Mouse (Mus musculus) Patski (cell line): ENCODE data around the gene Cers5. TPM values are rescaled to one million over a fixed set of nuclear protein-coding genes. Genes with fewer than 3 reads are reported as not detected.
A peak's percentile ranks its signal among the peaks of the same experiment; 100 is the strongest.
"Not testable (repeated sequence)": the region's sequence is repeated elsewhere in the genome, so short reads cannot be mapped to it uniquely, and the experiment has no call there.

Experiments used
- ATAC-seq: fragments of 100-300 bp; one replicate; pipeline ENCODE4 v1.8.0; 2021
- CTCF ChIA-PET: fragments of 350-600 bp; sonication (Branson Sonifier 250); formaldehyde crosslinking; loops from one replicate; lab custom pipeline; 2022; ENCODE audit warnings: inconsistent platforms; lab: Charles Lee
- POLR2A ChIA-PET: fragments of 350-600 bp; sonication (Branson Sonifier 250); formaldehyde crosslinking; loops from one replicate; lab custom pipeline; 2022; ENCODE audit warnings: antibody characterized with exemption, inconsistent platforms; lab: Charles Lee
- DNase-seq: peaks from one replicate; pipeline ENCODE4 v3.0.0-alpha.2; 2011; ENCODE audit warnings: low read depth, low spot score
- H3K27me3 ChIP-seq: fragments of 371-371 bp; one replicate; pipeline ENCODE4 v1.5.1; 2021
- CTCF ChIP-seq: fragments of 100-300 bp; IDR thresholded peaks from one replicate; pipeline ENCODE4 v1.5.1; 2021
- in situ Hi-C: fragments of 300-500 bp; cut with MboI; formaldehyde crosslinking; loops from 3 replicates; pipeline ENCODE4 v1.11.1; 2018; ENCODE audit warnings: low pct_unique_long_range_greater_than_20kb, mixed read lengths
- polyA plus RNA-seq: library from polyadenylated mRNA; unstranded; gene quantifications from one replicate; pipeline ENCODE4 v1.2.3, GENCODE M21; 2021

Cers5 gene
- polyA plus RNA-seq, 1 experiment from 2014 or later, result 83.3 TPM

- CTCF ChIA-PET, result interaction anchor here (1.2 to 1.3 kb wide), 3 partner anchors 11 to 22 kb away, joined by 3 to 4 read pairs (median 3); partner anchors contain the start of gene Cox14
- POLR2A ChIA-PET, result interaction anchor here (1.1 kb wide), 1 partner anchor 35 kb away, joined by 3 read pairs; no protein-coding TSS in a partner anchor
- in situ Hi-C loops, result no loop called here
- ATAC-seq (no peak), DNase-seq (no peak)
- no peaks in the 10 kb centered on the region for H3K27me3 ChIP-seq
- TF ChIP-seq CTCF, result no peak
These were observed 68.5 kb downstream of the Cers5 start for GRCm38 (mm10) chr15:99704041-99704681.

GRCm38 (mm10) chr15:99703676-99704040 is 69.0 kb downstream of the Cers5 start:
- no peaks in the 10 kb centered on the region for H3K27me3 ChIP-seq
- no peak for TF ChIP-seq CTCF
- ChIA-PET POLR2A (interaction anchor here (1.1 kb wide), 1 partner anchor 36 kb away, joined by 3 read pairs; no protein-coding TSS in a partner anchor), CTCF (interaction anchor here (1.2 to 1.3 kb wide), 2 partner anchors 20 to 22 kb away, joined by 3 to 4 read pairs; partner anchors contain the start of gene Cox14)
- ATAC-seq (no peak), DNase-seq (no peak)
- in situ Hi-C loops, result no loop called here

- TF ChIP-seq CTCF, result no peak
- ChIA-PET POLR2A (interaction anchor here (1.1 kb wide), 1 partner anchor 39 kb away, joined by 3 read pairs; no protein-coding TSS in a partner anchor), CTCF (interaction anchor here (0.9 to 1.1 kb wide), 2 partner anchors 8 to 21 kb away, joined by 3 read pairs; no protein-coding TSS in a partner anchor)
- DNase-seq (no peak), ATAC-seq (no peak)
- in situ Hi-C loops, result no loop called here
- H3K27me3 ChIP-seq, result no peaks in the 10 kb centered on the region
These were observed 69.6 kb downstream of the Cers5 start for GRCm38 (mm10) chr15:99703104-99703503.

- TF ChIP-seq CTCF, result no peak
- no peaks in the 10 kb centered on the region for H3K27me3 ChIP-seq
- in situ Hi-C loops, result no loop called here
- ChIA-PET CTCF (interaction anchor here (0.9 to 1.1 kb wide), 2 partner anchors 9 to 22 kb away, joined by 3 read pairs; no protein-coding TSS in a partner anchor), POLR2A (interaction anchor here (1.1 kb wide), 1 partner anchor 38 kb away, joined by 3 read pairs; no protein-coding TSS in a partner anchor)
- ATAC-seq (peak; percentile 63), DNase-seq (peak; percentile 68)
These were observed 70.4 kb downstream of the Cers5 start, which contains the start of gene Smarcd1 for GRCm38 (mm10) chr15:99701999-99702900. Smarcd1 (plus strand) TSS chr15:99702129.

GRCm38 (mm10) chr15:99701640-99701998 is 71.1 kb downstream of the Cers5 start:
- DNase-seq, ATAC-seq, H3K27me3 ChIP-seq, CTCF ChIA-PET, in situ Hi-C loops: not testable (repeated sequence)
- POLR2A ChIA-PET, result interaction anchor here (0.6 kb wide), 1 partner anchor 303 kb away, joined by 3 read pairs; no protein-coding TSS in a partner anchor

- CTCF ChIA-PET, result interaction anchor here (1.2 kb wide), 1 partner anchor 12 kb away, joined by 5 read pairs; no protein-coding TSS in a partner anchor
- POLR2A ChIA-PET, result interaction anchor here (0.8 kb wide), 1 partner anchor 23 kb away, joined by 3 read pairs; no protein-coding TSS in a partner anchor
- ATAC-seq (no peak), DNase-seq (no peak)
- in situ Hi-C loops, result no loop called here
- H3K27me3 ChIP-seq, result no peaks in the 10 kb centered on the region
- TF ChIP-seq CTCF, result no peak
These were observed 72.2 kb downstream of the Cers5 start for GRCm38 (mm10) chr15:99700219-99701106.

- POLR2A ChIA-PET, result no interaction called here
- TF ChIP-seq CTCF, result no peak
These were observed 73.0 kb downstream of the Cers5 start for GRCm38 (mm10) chr15:99699715-99700114.

GRCm38 (mm10) chr15:99698533-99699085 is 74.1 kb downstream of the Cers5 start:
- ATAC-seq (no peak), DNase-seq (no peak)
- H3K27me3 ChIP-seq, result no peaks in the 10 kb centered on the region
- no peak for TF ChIP-seq CTCF
- in situ Hi-C loops, result no loop called here
- POLR2A ChIA-PET, result no interaction called here
- CTCF ChIA-PET, result no interaction called here

More at GRCm38 (mm10) chr15:99699715-99700114, 73.0 kb downstream of the Cers5 start:
- no peak for ATAC-seq
- DNase-seq, result no peak
- in situ Hi-C loops, result no loop called here
- CTCF ChIA-PET, result interaction anchor here (1.2 kb wide), 1 partner anchor 11 kb away, joined by 5 read pairs; no protein-coding TSS in a partner anchor
- no peaks in the 10 kb centered on the region for H3K27me3 ChIP-seq

- no peak for TF ChIP-seq CTCF
- no peak for ATAC-seq
- ChIA-PET CTCF (no interaction called here), POLR2A (no interaction called here)
- no peaks in the 10 kb centered on the region for H3K27me3 ChIP-seq
- in situ Hi-C loops, result no loop called here
- DNase-seq, result no peak
These were observed 75.4 kb downstream of the Cers5 start for GRCm38 (mm10) chr15:99697309-99697708.
